Mouse (Mus musculus) splenic B cell, adult 2 months (primary cell): Measurements from ENCODE around the gene Gm13288.

Experiments used
- DNase-seq: peaks from one replicate; pipeline ENCODE4 v3.0.0-alpha.2; 2011; ENCODE audit warnings: low read depth, low spot score
- H3K27me3 ChIP-seq: 2 replicates; pipeline ENCODE4 v1.6.1; 2012; ENCODE audit warnings: mild to moderate bottlenecking, low read length, moderate library complexity, mixed read lengths; ENCODE audit not compliant: control insufficient read depth, poor library complexity, insufficient read depth, severe bottlenecking
- H3K36me3 ChIP-seq: 2 replicates; pipeline ENCODE4 v1.6.1; 2012; ENCODE audit warnings: mild to moderate bottlenecking, low read length, moderate library complexity, mixed read lengths; ENCODE audit not compliant: control insufficient read depth, poor library complexity, insufficient read depth, severe bottlenecking

The Gm13288 gene

DNA sequence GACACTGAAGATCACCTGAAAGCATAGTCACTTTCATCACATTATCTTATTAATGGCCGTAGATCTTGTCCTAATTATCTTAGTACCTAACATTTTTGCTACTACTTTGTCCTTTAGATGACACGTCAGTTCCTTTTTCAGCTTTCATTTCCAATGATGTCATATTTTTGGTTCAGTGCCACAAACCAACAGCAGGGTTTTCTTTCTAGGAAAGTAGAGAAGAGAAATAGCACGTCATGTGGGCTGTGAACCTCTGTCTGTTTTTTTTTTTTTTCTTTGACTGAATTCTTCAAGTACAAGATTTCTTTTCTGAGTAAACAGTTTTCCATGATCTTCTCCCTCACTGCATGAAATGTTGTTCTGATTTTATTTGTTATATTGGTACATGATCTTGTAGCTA is 34.7 kb downstream of the Gm13288 start:
- H3K27me3 ChIP-seq, result no peaks in the 10 kb centered on the region
- peak; percentile 21 for DNase-seq
- H3K36me3 ChIP-seq, result no peaks in the 10 kb centered on the region

DNA sequence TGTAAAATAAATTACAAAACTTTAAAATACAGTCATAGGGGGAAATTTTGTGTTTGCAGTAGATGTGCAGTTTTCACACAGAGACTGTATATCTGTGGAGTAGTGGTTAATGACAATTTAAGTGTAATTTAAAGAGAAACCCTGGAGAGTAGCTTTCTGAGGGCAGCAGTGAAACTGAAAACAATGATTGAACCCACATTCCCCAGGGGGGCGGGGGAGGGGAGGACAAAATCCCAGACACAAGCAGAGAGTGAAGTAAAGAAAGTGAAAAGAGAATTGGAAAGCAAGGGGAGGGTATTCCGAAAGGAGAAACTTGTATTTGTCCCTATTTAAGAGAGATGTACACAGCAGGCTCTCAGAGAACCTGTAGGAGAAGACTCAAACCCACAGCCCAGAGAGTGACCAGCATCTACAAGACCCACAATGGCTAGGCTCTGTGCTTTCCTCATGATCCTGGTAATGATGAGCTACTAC is 36.1 kb downstream of the Gm13288 start, which contains the start of gene Ifna4:
Gene Ifna4 (plus strand): TSS at position 424 of the 474 bp plus-strand sequence.
- peak; percentile 41 for DNase-seq
- Histone ChIP-seq H3K36me3 (no peaks in the 10 kb centered on the region), H3K27me3 (no peaks in the 10 kb centered on the region)

DNA sequence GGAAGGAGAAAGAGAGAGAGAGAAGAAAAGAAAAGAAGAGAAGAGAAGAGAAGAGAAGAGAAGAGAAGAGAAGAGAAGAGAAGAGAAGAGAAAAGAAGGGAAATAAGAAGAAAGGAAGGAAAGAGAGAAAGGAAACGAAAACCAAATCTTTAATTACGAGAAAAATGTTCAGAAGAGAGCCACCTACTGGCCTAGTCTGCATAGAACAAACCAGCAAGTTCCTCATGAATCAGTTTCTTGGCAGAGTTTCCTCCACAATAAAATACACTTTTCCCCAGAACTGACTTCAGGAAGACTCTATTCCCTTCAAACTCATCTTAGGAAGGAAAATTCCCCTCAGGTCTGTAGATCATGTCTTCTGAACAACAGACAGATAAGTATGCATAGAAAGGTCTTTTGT is 40.0 kb downstream of the Gm13288 start:
- peak; percentile 37 for DNase-seq
- H3K36me3 ChIP-seq, result no peaks in the 10 kb centered on the region
- no peaks in the 10 kb centered on the region for H3K27me3 ChIP-seq

DNA sequence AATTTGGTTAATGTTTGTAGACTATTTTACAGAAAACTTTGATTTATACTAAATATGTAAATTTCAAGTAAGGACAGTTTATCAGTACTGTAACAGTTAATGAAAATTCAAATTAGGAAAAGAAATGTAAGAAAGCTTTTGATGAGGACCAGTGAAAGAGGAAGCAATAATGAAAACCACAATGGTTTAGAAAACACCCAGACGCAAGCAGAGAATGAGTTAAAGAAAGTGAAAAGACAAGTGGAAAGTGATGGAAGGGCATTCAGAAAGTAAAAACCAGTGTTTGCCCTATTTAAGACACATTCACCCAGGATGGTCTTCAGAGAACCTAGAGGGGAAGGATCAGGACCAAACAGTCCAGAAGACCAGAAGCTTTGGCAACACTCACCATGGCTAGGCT is 44.4 kb downstream of the Gm13288 start, which contains the start of gene Ifna1:
Gene Ifna1 (plus strand): TSS at position 390 of the 400 bp plus-strand sequence.
- DNase-seq, result peak; percentile 15

DNA sequence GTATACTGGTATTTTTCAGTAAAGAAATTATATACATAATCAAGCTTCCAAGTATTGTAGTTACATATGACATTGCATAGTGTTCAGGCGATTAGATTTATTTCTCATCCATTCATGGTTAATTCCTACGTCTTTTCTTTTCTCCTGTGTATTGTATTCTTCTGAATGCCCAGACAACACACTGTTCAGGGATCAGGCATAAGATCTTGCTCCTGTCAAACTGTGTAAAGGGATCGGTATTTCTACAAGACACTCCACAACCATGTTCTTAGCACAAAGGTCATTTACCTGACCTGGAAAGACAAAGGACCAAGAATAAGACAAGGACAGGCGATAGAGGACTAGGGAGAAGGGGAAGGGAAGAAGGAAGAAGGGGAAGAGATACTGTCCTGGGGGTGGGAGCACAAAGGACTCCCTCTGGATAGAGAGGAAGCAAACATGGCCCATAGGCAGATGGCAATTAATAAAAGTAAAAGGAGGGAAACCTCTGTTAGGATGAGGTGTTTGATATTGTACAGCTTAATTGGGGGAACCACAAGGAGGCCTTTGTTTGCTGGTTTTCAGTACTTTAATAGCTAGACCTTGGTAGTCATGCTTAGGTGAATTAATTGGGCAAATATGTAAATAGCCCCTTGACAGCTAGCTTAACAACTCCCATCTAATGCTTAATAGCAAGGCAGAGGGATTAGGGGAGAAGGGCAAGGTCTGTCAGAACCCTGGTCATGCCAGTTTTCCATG is 45.9 kb downstream of the Gm13288 start:
- Histone ChIP-seq H3K27me3 (no peaks in the 10 kb centered on the region; the same call in 1 of the 2 replicates), H3K36me3 (no peaks in the 10 kb centered on the region)
- DNase-seq, result no peak

More for the DNA sequence above, 44.4 kb downstream of the Gm13288 start, which contains the start of gene Ifna1:
- H3K36me3 ChIP-seq, result no peaks in the 10 kb centered on the region
- H3K27me3 ChIP-seq, result no peaks in the 10 kb centered on the region; the same call in 1 of the 2 replicates
